Mouse (Mus musculus): ENCODE data around the gene Tubb5.

Tubb5 gene

DNA sequence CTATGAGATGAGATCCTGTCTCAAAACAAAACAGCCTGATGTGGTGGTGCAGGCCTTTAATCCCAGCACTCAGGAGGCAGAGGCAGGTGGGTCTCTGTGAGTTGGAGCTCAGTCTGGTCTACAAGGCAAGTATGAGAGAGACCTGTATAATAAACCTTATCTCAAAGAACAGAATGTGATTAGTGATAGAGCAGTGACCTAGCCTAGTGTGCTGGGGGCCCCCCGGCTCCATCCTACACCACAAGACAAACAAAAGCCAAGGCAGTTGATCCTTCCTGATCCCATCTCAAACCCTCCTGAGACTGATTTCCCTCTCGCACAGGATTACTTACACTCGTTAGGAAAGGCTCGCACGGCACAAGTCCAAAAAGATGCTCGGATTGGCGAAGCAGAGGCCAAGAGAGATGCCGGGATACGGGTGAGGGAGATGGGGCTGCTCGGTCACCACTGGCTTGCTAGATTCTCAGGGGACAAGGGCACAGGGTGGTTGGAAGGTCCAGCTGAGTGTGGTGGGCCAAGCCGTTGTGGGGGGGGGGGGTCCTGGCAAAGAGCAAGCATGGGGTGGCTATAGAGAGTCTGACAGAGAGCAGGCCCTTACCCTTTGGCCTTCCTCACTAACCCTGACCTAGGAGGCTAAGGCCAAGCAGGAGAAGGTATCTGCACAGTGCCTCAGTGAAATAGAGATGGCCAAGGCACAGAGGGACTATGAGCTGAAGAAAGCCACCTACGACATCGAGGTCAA, 12.8 kb downstream of the Tubb5 start:
- no peak for DNase-seq (ENCODE audit: low spot score in 2 of 2)

DNA sequence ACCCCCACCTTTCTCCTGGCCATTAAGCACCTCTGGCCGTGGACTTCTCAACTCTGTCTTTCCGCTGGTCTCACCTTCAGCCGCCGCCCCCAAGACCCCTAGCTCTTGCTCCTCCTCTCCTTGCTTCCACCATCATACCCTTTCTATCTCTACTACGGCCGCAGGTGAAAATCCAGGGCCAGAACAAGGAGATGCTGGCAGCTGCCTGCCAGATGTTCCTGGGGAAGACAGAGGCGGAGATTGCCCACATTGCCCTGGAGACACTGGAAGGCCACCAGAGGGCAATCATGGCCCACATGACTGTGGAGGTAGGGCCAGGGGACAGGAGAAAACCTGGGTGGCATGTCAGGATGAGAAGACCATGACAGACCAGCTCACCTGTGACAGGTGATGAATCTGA, 13.7 kb downstream of the Tubb5 start:
- peak in 1 of 2 experiments; percentile 26 for DNase-seq (ENCODE audit: low spot score in 2 of 2)

DNA sequence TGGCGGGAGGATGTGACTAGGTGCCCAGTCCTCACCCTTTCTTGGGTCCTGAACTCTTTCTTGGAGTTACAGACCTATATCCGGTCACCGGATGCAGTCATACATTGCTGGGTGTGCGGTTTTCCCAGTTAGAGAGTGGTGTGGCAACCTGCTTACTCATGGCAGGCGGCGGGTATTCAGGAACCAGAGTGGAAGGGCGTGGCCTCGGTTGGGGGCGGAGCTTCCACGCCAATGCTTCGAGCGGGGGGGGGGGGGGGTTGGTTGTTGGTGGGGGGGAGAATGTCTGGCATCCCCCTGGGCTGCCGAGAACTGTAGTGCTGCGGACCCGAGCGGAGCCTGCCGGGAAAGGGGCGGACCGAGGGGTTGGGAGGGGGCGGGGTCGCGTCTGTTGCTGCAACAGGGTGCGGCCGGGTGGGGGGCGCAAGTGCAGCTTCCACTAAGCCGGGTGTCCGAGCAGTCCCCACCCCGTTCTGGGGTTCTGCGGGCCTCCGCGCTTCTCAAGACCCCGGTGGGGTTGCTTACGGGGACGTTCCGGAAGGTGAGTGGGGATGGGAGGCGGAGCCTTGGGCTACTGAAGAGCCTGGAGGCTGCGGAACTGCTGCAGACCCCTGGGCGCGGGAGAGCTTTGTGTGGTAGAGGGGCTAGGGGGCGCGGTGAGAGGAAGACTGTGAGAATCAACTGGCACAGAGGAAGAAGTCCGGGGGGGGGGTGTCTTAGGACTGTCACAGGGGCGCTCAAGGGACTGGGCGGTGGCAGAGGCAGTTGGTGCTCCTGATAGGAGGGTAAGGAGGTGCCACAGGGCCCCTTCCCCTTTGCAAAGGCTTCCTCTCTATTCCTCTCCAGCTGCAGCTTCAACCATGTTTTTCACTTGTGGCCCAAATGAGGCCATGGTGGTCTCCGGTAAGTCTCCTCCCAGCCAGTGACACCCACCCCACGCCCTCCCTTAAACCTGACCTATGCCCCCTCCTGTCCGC, 14.9 kb downstream of the Tubb5 start, which contains the start of gene Flot1:
Gene Flot1, plus strand, starts transcription at position 267 of the 974 bp plus-strand sequence.
- peak; percentile 71 to 78 for DNase-seq (ENCODE audit: low spot score in 2 of 2)

DNA sequence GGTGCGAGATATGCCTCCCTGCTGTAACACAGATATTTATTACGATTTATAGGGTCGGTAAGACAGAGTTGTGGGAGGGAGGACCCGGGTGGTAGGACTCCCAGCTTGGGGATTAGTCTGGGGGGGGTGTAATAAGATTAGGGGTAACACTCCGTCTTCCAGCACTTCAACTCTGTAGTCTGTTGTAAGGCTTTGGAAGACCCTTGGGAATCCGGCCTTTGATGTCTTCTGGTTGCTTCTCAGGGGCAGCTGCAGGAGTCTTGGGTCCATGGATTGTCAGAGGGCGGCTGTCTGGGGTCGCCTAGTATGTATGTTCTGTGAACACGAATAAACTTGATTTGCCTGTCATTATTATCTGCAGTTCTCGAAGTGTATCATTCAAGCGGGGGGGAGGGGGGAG, 15.5 kb downstream of the Tubb5 start:
- DNase-seq (ENCODE audit: low spot score in 2 of 2): peak in 1 of 2 experiments; percentile 11

DNA sequence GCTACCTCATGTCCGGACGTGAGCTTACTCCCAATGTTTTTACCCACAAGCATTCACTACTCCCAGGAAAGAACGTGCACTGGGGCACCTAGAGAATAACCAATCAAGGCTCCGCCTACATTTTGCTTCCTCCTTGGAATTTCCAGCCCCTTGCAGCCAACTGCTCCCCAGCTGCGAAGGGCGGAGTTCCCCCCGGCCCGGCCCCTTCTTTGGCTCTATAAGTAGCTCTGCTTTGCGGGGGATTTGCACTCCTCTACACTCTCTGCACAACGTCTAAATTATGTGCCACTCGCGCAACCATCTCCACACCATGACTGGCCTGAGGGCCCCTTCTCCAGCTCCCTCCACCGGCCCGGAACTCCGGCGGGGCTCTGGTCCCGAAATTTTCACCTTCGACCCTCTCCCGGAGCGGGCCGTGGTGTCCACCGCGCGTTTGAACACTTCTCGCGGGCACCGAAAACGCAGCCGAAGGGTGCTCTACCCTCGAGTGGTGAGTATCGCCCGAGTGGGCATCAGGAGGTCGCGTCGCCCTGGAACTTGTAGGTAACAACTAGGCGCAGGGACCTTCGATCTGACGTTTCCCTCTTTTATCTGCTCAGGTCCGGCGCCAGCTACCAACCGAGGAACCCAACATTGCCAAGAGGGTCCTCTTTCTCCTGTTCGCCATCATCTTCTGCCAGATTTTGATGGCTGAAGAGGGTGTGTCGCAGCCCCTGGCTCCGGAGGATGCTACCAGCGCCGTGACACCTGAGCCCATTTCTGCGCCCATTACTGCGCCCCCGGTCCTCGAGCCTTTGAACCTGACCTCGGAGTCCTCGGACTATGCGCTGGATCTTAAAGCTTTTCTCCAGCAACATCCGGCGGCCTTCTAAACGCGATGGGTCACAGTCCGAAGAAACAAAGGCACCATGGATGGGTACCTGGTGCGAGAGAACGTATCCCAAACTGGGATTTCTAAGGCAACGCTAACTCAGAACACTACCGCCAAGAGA, 16.4 kb downstream of the Tubb5 start, which contains the start of gene Ier3:
Gene Ier3, plus strand, starts transcription at position 246 of the 992 bp plus-strand sequence.
- DNase-seq (ENCODE audit: low spot score in 2 of 2): peak; percentile 30 to 37

DNA sequence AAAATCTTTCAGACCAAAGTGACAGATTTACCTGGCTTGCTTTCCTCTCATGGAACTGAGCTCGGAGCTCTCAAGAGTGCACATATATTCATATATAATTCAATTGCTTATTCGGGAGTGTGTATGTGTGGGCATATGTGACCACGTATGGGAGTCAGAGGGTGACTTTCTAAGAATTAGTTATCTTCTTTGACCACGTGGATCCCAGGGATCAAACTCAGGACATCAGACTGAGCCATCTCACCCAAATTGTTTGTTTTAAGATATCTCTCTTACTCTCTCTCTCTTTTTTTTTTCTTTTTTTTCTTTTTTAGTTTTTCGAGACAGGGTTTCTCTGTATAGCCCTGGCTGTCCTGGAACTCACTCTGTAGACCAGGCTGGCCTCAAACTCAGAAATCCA, 18.0 kb downstream of the Tubb5 start:
- DNase-seq (ENCODE audit: low spot score in 2 of 2): no peak

DNA sequence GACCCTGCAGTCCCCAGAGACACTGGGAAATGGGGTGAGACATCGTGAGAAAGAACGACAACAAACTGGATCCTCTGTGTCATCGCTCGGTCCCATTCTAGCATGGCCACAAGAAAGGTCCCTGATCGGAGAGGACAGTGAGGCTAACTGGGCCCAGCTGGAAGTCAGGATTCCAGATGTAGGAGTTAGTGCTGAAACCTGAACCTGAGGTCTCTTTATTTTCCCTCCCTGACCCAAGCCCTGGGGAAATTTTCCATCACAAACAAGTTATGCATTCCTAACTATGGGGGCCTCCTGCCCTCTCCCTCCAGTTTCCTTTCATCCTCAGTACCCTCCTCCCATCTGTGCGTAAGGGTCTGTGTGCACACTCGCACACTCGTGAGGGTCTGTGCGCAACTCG, 20.9 kb downstream of the Tubb5 start:
- no peak for DNase-seq (ENCODE audit: low spot score in 2 of 2)

DNA sequence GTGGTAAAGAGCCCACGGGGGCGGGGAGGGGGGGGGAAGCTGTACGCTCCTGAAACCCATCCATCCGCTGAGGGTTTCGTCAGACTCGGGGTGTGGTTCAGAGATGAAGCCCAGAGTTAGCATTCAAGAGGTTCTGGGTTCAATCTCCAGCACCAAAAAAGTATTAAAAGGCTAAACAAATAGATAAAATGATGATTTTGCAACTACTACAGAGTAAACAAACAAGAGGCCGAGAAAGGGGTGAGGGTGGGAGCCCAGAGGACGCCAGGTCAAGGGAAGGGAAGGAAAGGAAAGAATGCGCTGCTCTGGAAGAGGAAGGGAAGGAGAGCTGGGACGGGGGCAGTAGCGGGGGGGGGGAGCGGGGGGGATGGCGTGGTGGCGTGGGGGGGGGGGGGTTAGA, 21.4 kb downstream of the Tubb5 start:
- DNase-seq (ENCODE audit: low spot score in 2 of 2): no peak

DNA sequence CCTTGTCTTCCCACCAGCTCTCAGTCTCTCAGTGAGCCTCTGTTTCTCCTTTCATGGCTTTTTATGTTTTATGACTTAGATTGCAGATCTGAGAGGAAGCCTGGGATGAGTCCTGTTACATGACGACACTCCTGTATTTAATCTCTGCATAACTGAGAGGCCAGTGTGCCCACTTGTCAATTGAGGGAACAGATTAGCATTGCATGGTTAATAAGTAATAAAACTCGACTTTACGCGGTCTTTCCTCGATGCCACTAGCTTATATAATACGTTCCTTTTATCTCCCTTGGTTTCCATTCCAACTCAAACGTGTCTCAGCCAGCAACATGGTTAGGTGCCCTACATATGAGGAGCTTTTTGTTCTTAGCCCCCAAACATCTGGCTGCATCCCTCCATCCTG, 22.3 kb downstream of the Tubb5 start:
- no peak for DNase-seq (ENCODE audit: low spot score in 2 of 2)

DNA sequence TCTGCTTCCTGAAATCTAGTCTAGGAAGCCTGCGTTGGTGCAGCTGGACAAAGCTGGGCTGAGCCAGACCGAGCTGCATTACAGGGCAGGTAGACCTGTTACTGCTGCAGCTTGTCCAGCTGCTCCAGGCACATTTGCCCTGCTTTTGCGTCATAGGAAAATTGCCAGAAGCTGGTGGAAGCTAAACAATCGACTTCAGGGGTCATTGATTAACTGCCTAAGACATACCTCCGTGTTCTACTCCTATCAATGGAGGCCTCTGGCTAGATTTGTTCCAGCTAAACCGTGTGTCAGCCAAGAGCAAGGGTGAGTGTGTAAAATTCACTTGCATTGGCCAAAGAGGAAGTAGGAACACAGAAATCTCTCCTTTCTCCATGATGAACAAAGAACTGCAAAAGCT, 23.4 kb downstream of the Tubb5 start:
- no peak for DNase-seq (ENCODE audit: low spot score in 2 of 2)

DNA sequence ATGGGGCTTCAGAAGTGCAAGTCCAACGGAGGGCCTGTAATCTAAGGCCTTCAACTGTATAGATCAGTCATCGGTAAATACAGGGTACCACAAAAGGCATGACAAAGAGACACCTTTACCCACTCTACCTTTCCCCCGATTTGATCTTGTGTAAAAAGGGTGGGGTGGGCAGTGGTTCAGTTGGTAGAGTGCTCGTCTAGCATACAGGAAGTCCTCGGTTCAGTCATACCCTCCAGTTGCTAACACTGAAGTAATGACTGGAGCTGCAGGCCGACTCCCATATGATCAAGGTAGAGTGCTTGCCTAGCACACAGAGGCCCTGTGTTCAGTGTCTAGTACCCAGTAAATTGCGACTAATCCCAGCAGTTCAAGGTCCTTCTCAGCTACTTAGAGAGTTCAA, 24.5 kb downstream of the Tubb5 start:
- DNase-seq (ENCODE audit: low spot score in 2 of 2): no peak

DNA sequence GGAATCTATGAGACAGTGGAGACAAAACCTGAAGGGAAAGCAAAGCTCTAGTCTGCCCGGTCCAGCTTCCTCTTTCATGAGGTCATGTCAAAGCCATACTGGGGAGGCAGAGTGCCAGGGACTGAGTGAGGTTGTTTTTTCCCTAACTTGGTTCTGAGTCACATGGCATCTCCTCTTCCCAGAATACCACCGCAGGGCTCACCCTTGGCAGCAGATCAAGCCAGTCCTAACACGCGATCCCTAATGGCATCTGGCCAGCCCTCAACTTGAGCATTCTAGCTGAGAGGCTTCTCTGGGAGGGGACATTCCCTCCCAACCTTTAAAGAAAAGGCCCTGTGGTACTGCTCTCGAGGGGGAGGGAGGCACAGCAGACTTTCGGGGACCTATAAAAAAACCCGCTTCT, 24.9 kb downstream of the Tubb5 start:
- no peak for DNase-seq (ENCODE audit: low spot score in 2 of 2)

DNA sequence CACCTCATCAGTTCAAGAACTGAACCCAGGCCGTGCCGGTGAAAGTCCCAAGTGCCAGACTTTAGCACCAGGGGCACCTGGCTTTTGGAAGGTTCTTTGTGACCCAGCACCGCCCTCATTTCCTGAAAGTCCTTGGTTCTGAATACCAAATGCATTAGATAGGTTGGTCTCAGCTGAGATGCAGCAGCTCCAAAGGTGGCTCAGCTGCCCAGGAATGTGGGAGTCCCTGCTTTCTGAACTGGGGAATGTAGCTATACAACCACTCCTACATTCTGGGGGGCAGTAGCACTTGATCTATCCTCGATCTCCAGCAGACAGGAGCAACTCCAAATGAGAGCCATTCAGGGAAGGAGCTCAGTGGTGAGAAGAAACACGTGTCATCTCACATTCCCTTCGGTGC, 25.4 kb downstream of the Tubb5 start:
- DNase-seq (ENCODE audit: low spot score in 2 of 2): no peak

DNA sequence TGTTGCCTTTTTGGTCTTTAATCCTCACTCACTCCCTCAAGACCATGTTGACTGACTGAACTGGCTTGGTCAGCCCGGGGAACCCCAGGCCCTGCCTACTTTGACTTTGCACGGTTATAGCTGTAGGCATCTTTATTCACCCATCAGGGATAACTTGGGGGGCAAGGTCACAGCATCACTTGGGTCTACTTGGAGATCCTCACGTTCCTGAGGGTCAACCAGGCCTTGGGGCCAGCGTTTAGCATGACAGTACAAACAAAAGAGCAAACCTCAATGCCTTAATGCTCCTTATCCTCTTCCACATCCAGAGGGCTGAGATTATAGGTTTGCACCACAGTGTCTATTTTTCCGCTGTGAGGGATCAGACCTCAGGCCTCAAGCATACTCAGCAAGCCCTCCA, 25.8 kb downstream of the Tubb5 start:
- no peak for DNase-seq (ENCODE audit: low spot score in 2 of 2)

DNA sequence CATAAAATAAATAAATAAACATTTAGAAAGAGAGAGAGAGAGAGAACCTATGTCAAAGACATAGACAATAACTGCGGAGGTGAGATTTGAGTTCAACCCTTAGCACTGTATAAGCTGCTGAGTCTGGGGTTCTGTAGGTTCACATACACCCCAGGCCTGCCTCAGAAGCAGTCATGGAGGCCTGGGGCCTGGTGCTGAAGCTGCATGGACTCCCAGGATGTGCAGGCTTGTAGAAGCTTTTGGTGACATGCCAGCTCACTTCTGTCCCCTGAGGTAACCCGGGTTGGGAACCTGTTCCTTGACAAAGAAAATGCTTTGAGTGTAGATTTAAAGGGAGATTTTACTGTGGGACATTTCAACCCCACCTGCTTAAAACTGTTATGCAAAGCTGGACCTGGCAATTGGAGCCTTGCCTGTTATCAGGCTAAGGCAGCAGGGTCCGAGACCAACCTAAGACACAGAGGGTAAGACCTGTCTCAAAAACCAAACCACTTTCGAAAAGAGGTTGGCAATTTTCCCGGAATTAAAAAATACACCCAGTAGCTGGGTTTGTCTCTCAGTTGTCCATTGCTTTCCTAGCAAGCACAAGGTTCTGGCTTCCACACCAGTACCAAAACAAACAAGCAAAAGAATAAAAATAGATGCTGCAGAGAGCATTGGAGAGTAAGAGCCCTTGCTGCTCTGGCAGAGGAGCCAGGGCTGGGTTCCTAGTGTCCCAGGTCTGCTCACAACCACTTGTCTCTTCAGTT, 27.0 kb downstream of the Tubb5 start:
- no peak for DNase-seq (ENCODE audit: low spot score in 2 of 2)

DNA sequence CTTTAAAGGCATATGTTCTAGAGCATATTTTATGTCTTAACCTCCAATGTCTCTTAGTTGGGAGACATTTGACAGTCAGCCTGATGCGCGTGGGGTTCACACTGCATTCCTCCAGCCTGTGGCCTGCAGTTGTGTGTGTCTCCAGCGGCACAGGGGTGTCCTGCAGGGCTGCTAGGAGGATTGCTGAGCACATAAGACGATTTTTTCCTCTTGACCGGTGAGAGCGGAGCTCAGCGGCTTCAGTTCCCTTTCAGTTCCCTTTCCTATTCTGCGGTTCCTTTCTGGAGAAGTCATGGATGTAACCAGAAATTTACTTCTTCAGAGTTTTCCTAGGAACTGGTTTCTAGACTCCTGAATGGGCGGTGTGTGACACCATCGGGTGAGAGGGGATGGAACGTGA, 28.7 kb downstream of the Tubb5 start:
- no peak for DNase-seq (ENCODE audit: low spot score in 2 of 2)

DNA sequence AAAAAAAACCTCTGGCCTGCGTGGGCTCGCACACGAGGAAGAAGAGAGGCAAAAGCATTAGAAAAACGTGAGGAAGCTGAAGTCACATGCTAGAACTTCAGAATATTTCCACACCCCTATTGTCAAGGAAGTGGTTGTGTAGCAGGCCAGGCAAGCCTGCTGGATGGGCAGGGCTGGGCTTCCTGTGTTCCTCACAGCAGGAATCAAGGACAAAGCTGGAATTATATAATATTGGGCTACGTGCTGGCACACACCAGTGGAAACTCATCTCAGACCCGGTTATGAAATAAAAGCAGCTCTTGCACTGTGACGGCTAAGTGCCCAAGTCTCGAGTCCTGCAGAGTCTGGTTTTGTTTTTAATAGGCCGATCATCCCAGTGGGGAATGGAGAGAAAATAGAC, 30.0 kb downstream of the Tubb5 start:
- no peak for DNase-seq (ENCODE audit: low spot score in 2 of 2)

DNA sequence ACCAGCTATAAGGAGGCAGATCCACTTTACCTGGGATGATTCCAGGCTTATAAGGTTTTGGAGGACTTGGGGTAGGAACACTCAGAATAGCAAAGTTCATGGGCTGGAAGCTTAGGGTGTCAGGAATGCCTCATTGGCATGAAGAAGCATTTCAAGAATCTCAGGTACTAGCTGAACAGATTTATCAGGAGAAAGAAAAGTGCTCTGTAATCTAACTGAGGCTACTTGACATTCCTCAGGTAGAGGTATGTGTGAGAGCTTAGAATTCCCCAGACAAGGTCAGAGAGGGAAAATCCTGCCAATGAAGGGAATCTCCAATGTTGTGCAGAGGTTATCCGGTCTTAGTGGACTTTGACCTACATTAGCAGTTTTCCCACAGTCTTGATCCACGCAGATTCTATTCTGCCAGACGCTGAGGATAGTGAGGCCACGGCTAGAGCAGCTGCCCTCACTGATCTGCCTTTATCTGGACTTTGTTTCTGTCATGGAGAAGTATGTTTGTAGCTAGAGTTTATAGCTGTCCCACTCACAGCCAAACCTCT, 34.2 kb downstream of the Tubb5 start:
- no peak for DNase-seq (ENCODE audit: low spot score in 2 of 2)

DNA sequence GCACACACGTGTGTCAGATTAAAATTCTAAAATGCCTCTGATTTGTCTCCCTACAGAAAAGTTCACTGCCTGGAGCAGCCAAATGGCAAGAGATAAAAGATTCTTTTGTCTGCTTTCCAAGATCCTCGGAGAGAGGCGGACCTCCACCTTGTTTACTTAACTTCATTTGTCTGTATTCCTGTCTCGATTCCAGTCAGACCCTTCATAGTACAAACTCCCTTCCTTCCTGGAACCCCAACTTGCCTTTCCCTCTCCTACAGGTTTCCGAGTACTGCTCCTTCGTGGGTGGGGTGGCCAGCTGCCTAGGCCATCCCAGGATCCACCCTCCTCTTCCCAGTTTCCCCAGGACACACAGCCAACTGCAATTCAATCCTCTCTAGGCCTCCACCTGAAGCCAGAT, 35.1 kb downstream of the Tubb5 start:
- DNase-seq (ENCODE audit: low spot score in 2 of 2): no peak

DNA sequence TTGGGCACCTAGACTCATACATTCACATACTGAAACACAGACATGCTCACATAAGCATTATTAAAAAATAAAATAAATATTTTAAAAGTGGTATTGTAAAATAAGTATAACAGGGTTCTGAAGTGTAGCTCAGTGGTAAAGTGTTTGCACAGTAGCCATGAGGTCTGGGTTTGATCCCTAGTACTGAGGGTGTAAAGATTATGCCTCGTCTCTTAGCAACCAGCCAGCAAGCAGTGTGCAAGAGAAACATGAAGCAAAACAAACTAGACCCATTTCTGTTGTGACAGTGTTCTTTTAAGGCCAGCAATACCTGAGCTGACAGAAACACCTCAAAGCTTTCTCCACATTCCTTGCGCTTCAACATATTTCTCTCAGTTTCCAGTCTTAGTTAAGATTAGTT, 37.2 kb downstream of the Tubb5 start:
- DNase-seq (ENCODE audit: low spot score in 2 of 2): no peak

DNA sequence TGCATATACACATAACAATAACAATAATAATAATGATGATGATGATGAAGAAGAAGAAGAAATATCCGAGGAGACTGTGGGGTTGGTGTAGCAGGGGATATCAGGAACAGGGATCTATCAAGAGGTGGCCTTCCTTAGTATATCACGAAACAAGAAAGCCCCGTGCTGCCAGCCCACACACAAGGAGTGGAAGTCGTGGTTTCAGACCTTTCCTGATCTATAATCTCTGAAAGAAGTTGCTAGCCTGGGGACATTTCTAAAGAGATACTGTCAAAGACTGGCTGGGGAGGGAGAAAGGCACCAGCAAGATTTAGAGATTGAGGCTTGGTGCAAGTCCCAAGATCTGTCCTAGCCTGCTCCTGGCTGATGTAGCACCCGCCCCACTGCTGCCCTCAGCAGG, 41.3 kb downstream of the Tubb5 start:
- DNase-seq (ENCODE audit: low spot score in 2 of 2): no peak
